Mouse (Mus musculus) ovary, postnatal 10 days (tissue): Measurements from ENCODE around the gene Vmn2r12.
"Not testable (repeated sequence)": the region's sequence is repeated elsewhere in the genome, so short reads cannot be mapped to it uniquely, and the experiment has no call there.

ENCODE experiments used
- DNase-seq: peaks from one replicate; pipeline ENCODE4 v3.0.0; 2022; ENCODE audit warnings: low spot score

Vmn2r12 gene

GRCm38 (mm10) chr5:109097850-109098249 is at the start of gene Vmn2r12:
Gene Vmn2r12 (minus strand): TSS chr5:109097950.
- DNase-seq, result not testable (repeated sequence)

GRCm38 (mm10) chr5:109139546-109139945 is 41.8 kb upstream of the Vmn2r12 start:
- DNase-seq, result no peak

GRCm38 (mm10) chr5:109136731-109137130 is 39.0 kb upstream of the Vmn2r12 start:
- no peak for DNase-seq

- DNase-seq, result not testable (repeated sequence)
Observed at GRCm38 (mm10) chr5:109096482-109096881, 1.3 kb downstream of the Vmn2r12 start.

GRCm38 (mm10) chr5:109072016-109072415 is 25.7 kb downstream of the Vmn2r12 start:
- DNase-seq, result not testable (repeated sequence)

- DNase-seq, result not testable (repeated sequence)
Observed at GRCm38 (mm10) chr5:109059469-109059868, 38.3 kb downstream of the Vmn2r12 start, which contains the start of gene Vmn2r11. Gene Vmn2r11 (minus strand): TSS chr5:109059569.

GRCm38 (mm10) chr5:109055286-109055685 is 42.5 kb downstream of the Vmn2r12 start:
- DNase-seq, result no peak
